Comparison of ENCODE assay signal across 26 mouse cellular contexts in genomic region chr17:35071454-35071853, GRCm38 (mm10). TPM values are rescaled to one million over a fixed set of nuclear protein-coding genes. Genes with fewer than 3 reads are reported as not detected.
DNase-seq lines count a peak whose midpoint lies in the region; ATAC-seq and TF ChIP-seq lines count a peak whose summit lies in the region.
"Had no signal": no experiment of that assay in that cellular context is flagged by ENCODE, and none has a peak within 500 bp of the region (broad histone marks: within the 10 kb centered on the region; RNA-seq: fewer than 3 reads in every experiment).

No protein-coding gene starts in this region.

- WGBS in kidney, adult 2 months: 54% methylated on average over 9 of the region's 9 CpGs

- no peaks in the 10 kb centered on the region for H3K27me3 ChIP-seq in kidney, adult 2 months (replicated peaks; ENCODE audit: control insufficient read depth, insufficient read depth, low read length)

- no peaks in the 10 kb centered on the region for H3K4me1 ChIP-seq in kidney, adult 2 months (ENCODE audit: control insufficient read depth, insufficient read depth, low read length)
- H3K4me1 ChIP-seq: hindbrain, embryonic 13.5 days had no signal

- H3K36me3 ChIP-seq in kidney, adult 2 months (ENCODE audit: control insufficient read depth, insufficient read depth, low read length): no peaks in the 10 kb centered on the region
- H3K36me3 ChIP-seq: embryonic facial prominence, embryonic 10.5 days; embryonic facial prominence, embryonic 13.5 days; forebrain, embryonic 12.5 days; forebrain, embryonic 15.5 days; heart, embryonic 12.5 days; heart, embryonic 15.5 days; hindbrain, embryonic 10.5 days; hindbrain, embryonic 13.5 days; intestine, embryonic 15.5 days had no signal

- no peak overlapping the region for H3K27ac ChIP-seq in kidney, adult 2 months (ENCODE audit: insufficient read depth, low read depth, low read length)
- H3K27ac ChIP-seq: embryonic facial prominence, embryonic 10.5 days; embryonic facial prominence, embryonic 13.5 days; forebrain, embryonic 12.5 days; forebrain, embryonic 15.5 days; heart, embryonic 15.5 days; hindbrain, embryonic 10.5 days; hindbrain, embryonic 13.5 days; intestine, embryonic 15.5 days had no signal

- no peak overlapping the region for H3K4me3 ChIP-seq in kidney, adult 2 months (ENCODE audit: insufficient read depth, low read depth, low read length)
- H3K4me3 ChIP-seq: embryonic facial prominence, embryonic 10.5 days; embryonic facial prominence, embryonic 13.5 days; erythroblast, embryonic 14.5 days; forebrain, embryonic 12.5 days; forebrain, embryonic 15.5 days; heart, embryonic 12.5 days; heart, embryonic 15.5 days; hindbrain, embryonic 10.5 days; hindbrain, embryonic 13.5 days; intestine, embryonic 15.5 days had no signal

- ATAC-seq in cerebellum, adult (ENCODE audit: insufficient number of reproducible peaks, low FRiP score, low TSS enrichment): no peak
- ATAC-seq: activated CD4-positive, CD25-positive, alpha-beta regulatory T cell, adult 4 months; forebrain, embryonic 15.5 days; hindbrain, embryonic 16.5 days; intestine, embryonic 15.5 days had no signal

- no peak for TF ChIP-seq POLR2A in kidney, adult 2 months (IDR thresholded peaks at IDR 0.05; ENCODE audit: low read depth, low read length)

- TF ChIP-seq CTCF in kidney, adult 2 months (conservative IDR thresholded peaks at IDR 0.05; ENCODE audit: insufficient read depth, insufficient read length, low read depth, low read length): no peak

- DNase-seq in cerebellum, adult 11-12 months: peak; percentile 56
- DNase-seq in cerebellum, postnatal 10 days: peak; percentile 43 to 46
- DNase-seq in cerebellum, postnatal 4 days (ENCODE audit: low spot score in 2 of 2): no peak
- DNase-seq in kidney, adult 2 months: peak; percentile 29
- DNase-seq in kidney, adult 8-10 months: no peak
- peak; percentile 50 for DNase-seq in thymus, postnatal 4 days
- DNase-seq in thymus, postnatal 14 days: no peak
- DNase-seq: adrenal gland, adult 8-10 months; adrenal gland, postnatal 25 days; embryo, embryonic 11 days; gastrocnemius, postnatal 25 days; heart, postnatal 36 days had no signal

RNA-seq across cellular contexts. Expression of gene Ly6g6e, which starts 5.2 kb away (rescaled TPM):
- polyA plus RNA-seq in kidney, adult 2 months (2012; rRNA removed): 2.1 and 2.5 TPM in 2 replicates
- polyA plus RNA-seq: activated CD4-positive, CD25-positive, alpha-beta regulatory T cell, adult 4 months; erythroblast, embryonic 14.5 days had no signal

RNA-seq across cellular contexts. Expression of gene Mpig6b, which starts 5.5 kb away (rescaled TPM):
- 0.46 and 0.66 TPM in 2 replicates for polyA plus RNA-seq in kidney, adult 2 months (2012; rRNA removed)
- polyA plus RNA-seq: activated CD4-positive, CD25-positive, alpha-beta regulatory T cell, adult 4 months; cortical plate, adult 2 months had no signal

RNA-seq across cellular contexts. Expression of gene Ly6g6c, which starts 6.3 kb away (rescaled TPM):
- polyA plus RNA-seq in kidney, adult 2 months (2012; rRNA removed): 0.13 and 0.16 TPM in 2 replicates
- polyA plus RNA-seq: activated CD4-positive, CD25-positive, alpha-beta regulatory T cell, adult 4 months; cortical plate, adult 2 months; erythroblast, embryonic 14.5 days; forebrain, embryonic 12.5 days; forebrain, embryonic 15.5 days; heart, embryonic 15.5 days; hindbrain, embryonic 13.5 days; hindbrain, embryonic 16.5 days; intestine, embryonic 15.5 days had no signal

RNA-seq across cellular contexts. Expression of gene Ly6g6d, which starts 6.4 kb away (rescaled TPM):
- 8.1 and 8.9 TPM in 2 replicates for polyA plus RNA-seq in kidney, adult 2 months (2012; rRNA removed)
- polyA plus RNA-seq: activated CD4-positive, CD25-positive, alpha-beta regulatory T cell, adult 4 months; embryonic facial prominence, embryonic 10.5 days; erythroblast, embryonic 14.5 days had no signal

RNA-seq across cellular contexts. Expression of gene Ddah2, which starts 12.6 kb away (rescaled TPM):
- 37.7 and 41.0 TPM in 2 replicates for polyA plus RNA-seq in kidney, adult 2 months (2012; rRNA removed)

Comparison
In these comparisons a context has a peak if more than half of its experiments do, and no peak if none do; other contexts are left out.
1. DNase-seq: peak in cerebellum, adult 11-12 months (single experiment), cerebellum, postnatal 10 days (2 of 2), kidney, adult 2 months (single experiment) and thymus, postnatal 4 days (single experiment); none in cerebellum, postnatal 4 days (0 of 2), kidney, adult 8-10 months (0 of 2) and thymus, postnatal 14 days (single experiment).